Mouse (Mus musculus): ENCODE results near the gene Synpo2l.

DNA sequence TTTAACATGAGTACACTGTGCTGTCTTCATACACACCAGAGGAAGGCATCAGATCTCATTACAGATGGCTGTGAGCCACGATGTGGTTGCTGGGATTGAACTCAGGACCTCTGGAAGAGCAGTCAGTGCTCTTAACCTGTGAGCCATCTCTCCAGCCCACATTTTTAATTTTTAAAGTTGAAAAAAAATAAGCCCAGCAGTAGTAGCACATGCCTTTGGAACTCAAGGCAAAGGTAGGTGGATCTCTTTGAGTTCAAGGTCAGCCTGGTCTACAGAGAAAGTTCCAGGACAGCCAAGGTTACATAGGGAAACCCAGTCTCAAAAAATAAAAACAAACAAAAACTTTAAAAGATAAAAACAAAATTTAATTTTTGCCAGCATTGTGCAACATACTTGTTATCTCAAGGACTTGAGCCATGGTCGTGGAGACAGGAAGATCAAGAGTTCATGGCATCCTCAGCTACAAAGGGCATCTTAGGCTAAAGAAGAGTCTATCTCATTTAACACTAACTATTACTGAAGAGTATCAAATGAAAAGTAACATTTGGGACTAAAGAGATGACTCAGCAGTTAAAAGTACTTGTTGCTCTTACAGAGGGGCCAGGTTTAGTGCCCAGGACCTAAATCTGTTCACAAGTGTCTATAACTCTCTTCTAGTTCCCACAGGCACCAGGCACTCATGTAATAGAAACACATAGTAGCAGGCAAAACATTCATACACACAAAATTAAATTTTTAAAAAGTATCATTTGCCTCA lies 30.2 kb downstream of the Synpo2l start:
- TF ChIP-seq CTCF (IDR thresholded peaks at IDR 0.05; ENCODE audit: borderline replicate concordance, insufficient read depth, low read length) (no peak), POLR2A (IDR thresholded peaks at IDR 0.05; ENCODE audit: low read depth, low read length) (no peak)

All from embryonic fibroblast, embryonic 13.5 days (primary cell).